Mouse (Mus musculus) right cerebral cortex, postnatal 4 days (tissue): ENCODE results near the gene Eif4a3.

Experiments
- DNase-seq: peaks from one replicate; pipeline ENCODE4 v3.0.0-alpha.2; 2022

Gene Eif4a3

DNA sequence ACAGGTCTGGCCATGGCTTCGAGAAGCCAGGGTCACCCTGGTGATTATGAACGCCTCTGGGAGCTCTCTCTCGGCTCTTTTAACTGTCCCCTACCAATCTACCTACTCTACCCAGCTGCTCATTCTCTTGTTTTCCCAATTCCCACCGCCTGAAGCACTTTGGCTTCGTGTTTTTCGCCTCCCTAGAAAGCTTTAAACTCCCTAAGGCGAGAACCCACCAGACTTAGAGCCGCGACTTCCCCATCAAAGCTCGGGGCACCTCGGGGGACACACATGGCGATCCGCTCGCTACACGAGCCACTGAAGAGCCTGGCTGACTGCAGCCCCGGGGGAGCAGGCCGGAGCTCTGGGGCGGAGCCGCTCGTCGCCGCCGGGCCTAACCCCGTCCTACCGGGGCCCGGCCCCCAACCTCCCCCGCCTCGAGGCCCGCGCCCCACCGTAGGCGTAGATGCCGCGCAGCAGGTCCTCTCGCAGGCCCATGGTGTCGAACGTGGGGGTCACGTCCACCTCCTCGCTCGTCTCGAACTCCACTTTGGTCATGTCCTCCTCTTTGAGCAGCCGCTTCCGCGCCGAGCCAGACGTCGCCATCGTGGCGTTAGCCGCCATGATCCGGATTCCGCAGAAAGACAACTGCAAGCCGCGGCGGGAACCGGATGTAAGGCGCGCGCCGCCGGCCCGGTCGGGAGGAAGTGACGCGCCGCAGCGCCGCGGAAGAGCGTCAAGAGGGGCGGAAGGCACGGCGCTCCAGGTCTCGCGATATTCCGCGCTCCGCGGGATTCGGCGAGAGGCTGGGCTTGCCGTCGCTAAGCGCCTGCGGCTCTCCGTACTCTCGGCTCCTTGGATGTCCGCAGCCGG lies at the start of gene Eif4a3:
Eif4a3 (minus strand) TSS at position 699 of the 855 bp plus-strand sequence.
- peak; percentile 96 for DNase-seq

DNA sequence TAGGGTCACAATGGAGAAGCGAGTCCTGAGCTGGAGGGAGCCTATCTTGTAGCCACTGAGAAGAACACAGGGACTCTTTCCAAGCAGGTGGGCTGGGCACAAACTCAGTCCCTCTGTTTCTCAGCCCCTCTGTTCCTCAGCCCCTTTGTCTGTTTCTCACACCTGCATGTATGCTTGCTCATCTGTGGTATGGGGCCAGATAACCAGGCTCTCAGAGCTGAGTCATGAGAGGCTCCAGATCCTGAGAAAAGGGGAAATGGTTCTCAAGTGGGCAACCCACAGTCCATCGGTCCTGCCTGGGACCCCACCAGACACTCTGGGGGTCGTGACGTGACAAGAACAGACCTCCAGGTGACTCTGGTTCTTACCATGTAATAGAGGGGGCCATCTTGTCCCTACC lies 47.2 kb upstream of the Eif4a3 start:
- no peak for DNase-seq

DNA sequence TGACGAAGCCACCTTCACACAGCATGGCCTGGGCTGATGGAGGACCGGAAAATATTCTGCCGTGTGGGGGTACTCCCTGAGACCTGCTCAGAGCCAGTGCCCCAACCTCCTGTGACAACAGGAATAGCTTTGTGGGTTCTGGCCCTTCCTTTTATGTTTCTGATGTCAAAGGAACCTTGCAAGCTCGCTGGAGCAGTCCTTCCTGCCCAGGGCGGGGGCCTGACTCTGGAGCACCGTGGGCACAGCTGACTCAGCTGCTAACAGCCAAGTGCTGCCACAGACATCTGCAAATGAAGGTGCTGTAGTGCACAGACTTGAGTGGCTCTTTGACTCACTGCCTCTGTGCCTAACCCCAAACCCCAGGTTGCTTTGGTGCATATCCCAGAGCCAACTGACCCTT lies 45.0 kb upstream of the Eif4a3 start:
- no peak for DNase-seq

DNA sequence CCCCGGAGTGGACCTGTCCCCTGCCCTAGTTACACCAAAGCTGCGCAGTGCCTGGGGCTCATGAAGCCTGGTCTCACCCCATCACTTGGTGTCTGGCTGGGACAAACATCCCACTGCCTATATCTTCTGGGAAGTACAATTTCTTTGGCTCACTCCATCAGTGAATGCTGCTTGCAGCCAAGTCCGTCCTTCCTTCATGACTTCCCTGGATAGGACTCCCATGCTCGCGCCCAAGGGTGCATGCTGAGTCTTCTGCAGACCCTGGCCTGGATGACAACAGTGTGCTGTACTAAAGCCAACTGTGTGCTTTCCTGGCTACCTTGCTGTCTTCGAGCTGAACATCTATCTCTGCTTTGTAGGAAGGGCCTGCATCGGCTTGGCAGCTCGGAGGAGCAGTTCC lies 44.3 kb upstream of the Eif4a3 start:
- no peak for DNase-seq

DNA sequence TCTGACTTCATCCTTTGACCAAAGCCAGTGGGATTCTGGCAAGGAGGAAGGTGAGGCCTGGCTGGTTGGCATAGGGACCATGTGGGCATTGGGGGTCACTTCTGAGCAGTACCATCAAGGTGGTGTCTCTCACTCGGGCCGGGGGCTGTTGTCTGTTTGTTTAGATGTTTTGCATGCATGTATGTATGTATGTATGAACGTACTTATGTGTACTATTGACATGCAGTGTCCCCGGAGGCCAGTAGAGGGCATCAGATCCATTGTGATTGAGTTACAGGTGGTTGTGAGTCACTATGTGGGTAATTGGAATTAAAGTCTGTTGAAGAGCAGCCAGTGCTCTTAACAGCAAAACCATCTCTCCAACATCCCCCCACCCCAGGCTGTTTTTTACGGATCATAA lies 39.7 kb upstream of the Eif4a3 start:
- peak; percentile 79 for DNase-seq

DNA sequence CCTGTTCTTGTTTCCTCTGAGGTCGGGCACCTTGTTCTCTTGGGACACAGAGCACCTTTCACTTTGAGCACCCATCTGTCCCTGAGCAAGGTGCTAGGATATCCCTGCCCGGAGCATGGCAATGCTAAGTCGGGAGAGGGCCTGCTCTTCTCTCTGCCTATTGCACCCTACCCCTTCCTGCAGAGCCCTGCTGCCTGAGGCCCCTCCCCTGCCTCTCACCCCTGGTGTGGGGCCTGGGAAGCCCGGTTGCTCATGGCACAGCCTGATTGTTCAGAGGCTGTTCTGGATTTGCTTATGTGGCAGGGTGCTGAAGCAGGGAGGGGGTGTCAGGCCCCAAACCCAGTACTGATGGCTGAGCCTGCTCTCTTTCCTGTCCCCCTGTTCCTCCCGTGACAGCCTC lies 39.3 kb upstream of the Eif4a3 start:
- DNase-seq, result no peak

DNA sequence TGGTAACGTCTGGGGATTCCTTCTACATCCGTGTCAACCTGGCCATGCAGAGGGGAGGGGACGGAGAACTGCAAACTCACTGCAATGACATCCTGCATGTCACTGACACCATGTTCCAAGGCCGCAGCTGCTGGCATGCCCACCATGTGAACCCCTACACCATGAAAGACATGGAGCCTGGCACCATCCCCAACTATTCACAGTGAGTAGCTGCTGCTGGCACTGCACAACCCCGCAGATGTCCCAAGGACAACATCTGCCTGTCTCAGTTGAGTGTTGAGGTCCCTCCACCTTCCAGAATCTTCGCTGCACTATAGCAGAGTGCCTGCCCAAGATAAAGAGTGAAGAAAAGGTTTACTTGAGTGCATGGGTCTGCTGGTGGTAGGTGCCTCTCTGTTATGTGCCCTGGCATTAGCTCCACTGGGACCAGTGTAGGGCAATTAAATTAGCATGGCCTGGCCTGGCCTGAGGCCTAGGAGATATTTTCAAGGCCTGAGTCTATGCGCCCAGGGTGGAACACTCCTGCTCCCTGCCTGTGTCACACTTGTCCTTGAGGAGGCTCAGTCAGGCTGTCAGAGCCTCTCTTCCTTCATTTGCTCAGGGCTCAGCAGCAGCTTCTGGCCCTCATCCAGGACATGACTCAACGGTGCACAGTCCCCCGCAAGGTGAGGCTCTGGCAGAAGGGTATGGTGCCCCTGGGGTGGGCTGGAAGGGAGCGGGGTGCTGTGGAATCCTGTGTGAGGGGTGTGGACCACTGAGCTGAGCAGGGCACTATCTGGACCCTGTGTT lies 38.6 kb upstream of the Eif4a3 start:
- DNase-seq, result no peak

DNA sequence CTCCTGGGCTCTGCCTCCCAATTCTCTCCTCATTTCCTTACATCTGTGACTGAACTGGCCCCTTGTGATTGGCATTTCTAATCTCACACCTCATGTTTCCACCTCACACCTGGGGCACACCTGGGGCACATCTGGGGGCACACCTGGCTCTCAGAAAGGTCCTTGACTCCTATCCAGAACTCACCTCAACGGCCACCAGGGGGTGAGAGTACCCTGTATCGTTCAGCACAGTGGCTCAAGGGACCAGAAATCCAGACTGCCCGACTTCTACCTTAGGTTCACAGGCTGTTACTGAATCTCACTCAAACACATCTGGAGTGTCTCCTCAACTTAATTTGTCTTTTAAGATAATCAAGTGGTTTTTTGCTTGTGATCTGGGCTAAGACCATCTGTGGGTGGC lies 32.1 kb upstream of the Eif4a3 start:
- DNase-seq, result no peak

DNA sequence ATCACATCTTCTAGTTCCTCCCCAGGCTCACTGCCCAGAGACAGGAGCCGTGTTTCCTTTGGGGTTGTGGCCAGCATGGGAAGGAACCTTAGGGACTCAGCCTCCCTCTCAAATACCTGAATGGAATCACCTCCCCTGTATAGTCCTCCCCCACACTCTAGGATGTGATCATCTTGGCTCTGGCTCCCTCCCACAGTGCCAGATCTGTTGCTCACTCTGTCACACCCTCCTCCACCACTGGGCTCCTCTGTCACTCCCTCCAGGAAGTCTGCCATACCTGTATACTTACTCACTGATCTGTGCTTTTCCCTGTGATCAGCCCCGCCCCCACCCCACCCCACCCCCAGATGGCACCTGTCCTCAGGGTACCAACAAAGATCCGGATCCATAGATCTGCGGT lies 30.7 kb upstream of the Eif4a3 start:
- DNase-seq, result no peak

DNA sequence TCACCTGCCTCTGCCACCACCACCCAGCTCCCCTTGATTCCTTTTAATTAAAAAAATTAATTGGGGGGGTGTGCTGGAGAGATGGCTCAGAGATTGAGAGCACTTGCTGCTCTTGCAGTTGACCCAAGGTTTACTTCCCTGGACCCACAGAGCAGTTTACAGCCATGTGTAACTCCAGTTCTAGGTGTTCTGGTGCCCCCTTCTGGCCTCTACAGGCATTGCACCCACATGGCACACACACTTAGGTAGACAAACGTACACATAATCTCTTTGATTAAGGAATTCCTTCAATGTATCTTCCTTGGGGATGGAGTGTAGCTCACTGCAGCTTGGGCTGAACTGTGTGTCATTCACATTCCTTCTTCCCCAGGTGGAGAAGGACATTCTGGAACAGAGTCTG lies 25.2 kb upstream of the Eif4a3 start:
- no peak for DNase-seq

DNA sequence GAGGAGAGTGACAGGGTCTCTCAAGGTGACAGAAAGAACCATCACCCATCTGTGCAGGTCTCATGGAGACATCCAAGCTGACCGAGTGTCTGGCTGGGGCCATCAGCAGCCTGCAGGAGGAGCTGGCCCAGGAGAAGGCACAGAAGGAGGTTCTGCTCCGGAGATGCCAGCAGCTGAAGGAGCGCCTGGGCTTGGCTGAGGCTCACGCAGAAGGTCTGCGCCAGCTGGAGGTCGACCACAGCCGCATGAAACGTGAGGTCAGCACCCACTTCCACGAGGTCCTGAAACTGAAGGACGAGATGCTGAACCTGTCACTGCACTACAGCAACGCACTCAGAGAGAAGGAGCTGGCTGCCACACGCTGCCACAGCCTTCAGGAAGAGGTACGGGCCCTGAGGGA lies 22.6 kb upstream of the Eif4a3 start:
- no peak for DNase-seq

DNA sequence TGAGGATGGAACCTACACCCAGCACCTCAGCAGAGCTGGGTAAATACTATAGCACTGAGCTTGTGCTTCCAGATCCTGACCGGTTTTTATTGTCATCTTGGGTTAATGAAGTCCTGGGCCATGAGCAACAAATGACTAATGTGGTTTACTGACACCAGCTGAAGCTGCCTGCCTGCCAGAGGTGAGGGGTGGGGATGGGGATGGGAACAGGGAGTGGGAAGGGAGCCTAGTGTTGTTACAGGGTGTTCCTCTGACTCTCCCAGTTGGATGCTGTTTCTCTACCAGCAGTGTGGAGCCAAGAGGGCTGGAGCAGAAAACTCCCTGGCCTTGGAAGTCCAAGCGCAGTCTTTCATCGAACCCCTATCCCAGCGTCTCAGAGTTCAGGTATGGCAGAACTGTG lies 16.8 kb upstream of the Eif4a3 start:
- DNase-seq, result no peak

DNA sequence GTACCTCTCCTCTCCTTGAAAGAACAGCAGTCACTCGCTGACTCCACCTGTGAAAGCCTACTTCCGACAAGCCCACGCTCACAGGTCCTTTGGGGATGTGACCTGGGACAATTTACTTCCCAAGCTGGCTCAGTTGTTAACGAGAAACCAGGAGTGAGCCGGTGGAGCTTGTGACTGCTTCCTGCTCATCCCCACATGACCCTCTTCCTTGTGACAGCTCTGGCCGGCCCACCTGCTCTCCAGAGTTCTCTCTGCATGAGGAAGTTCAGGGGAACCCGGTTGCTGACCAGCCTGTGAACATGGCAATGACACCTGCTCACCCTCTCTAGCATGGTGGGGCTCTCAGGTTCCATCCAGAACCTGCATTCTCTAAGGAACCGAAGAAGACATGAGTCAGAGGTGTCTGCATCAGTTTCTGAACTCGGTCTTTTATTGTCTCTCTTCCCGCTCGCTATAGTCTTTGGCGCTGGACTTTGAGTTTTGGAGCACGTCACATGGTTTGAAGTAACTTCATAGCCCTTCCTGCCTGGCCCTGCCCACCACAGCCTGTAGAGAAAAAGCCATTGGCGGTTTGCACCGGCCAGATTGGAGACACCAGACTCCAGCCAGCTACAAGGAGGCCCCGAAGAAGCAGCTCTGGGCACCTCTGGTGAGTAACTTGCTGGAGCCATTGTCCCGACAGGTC lies 14.5 kb upstream of the Eif4a3 start:
- DNase-seq, result no peak

DNA sequence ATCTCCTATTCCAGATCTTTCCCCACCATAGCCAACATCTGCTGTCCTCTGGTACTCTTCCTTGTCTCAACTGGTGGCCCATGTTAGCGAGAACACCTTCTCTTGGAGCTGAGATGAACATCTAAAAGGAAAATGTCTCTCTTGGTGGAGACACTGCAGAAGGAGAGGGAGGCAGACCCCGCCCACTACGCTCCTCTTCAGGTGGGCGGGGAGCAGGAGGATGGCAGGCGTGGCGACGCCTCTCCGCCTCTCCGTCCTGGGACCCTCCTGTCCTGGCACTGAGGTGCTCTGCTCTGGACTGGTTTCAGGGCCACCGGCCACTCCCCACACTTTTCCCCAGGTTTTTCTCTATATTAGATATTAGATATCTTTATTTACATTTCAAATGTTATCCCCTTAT lies 10.7 kb upstream of the Eif4a3 start:
- DNase-seq, result no peak

DNA sequence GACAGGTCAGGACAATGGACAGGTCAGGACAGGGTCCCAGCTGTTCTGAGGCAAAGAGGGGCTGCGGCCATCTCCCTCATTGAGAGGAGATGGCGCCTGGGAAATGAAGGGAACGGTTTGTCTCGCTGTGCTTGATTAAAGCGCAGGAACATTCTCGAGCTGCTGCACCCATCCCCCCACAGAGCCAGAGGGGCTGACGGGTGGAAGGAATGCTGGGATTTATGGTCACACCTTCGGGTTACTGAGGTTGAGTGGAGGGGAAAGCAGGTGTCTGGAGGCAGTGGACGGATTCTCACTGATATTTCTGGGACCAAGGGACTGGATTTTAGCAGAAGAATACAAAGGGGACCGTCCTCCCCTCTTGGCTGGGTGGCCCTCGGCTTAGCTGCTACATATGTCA lies 8.0 kb upstream of the Eif4a3 start:
- DNase-seq, result no peak

DNA sequence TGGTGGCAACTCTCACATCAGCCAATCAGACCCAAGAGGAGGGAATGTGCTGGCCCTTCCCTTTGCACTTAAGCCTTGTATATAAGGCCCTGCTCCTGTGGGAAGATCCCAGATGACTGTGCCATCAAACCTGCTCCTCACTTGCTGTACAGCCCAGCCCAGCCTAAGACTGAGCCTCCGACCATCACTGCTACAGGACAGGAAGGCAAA lies 7.7 kb upstream of the Eif4a3 start, which contains the start of gene Card14:
Card14 (plus strand) TSS at position 111 of the 210 bp plus-strand sequence.
- no peak for DNase-seq

DNA sequence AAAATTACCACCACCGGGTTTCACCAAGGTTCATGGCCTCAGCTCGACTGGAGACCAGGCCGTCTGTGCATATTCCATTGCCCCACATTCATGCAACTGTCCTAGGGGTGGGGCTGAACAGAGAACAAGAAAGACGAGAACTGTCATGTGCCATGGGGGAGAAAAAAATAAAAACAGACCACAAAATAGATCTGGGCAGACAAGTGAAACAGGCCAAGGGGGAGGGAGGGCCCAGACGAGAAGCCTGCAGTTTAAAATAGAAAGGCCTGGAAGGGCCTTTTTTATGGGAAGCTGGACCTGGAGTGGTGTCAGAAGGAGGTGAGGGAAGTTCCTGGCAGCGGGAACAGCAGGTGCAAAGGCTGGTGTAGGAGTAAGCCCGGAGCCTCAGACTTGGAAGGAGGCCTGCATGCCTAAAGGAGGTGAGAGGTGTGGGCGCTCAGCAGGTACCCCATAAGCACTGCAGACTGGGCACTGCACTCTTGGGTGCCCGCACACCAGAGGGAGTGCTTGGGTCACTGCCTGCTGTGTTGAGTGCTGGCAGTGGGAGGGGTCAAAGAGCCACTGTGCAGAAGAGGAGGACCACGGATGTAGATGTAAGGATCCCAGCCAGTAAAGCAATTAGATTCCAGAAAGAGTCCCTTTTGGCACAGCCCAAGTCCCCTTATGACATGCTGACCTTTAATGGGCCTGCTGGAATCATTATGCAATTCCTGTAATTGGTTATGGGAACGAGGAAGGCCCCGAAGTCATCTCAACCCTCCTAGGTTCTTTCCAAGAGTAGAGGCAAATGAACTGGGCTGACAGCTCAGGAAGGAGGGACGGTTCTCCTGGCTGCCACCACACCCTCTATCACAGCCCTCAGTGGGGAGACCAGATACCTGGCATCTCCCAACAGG lies 7.1 kb upstream of the Eif4a3 start:
- no peak for DNase-seq

DNA sequence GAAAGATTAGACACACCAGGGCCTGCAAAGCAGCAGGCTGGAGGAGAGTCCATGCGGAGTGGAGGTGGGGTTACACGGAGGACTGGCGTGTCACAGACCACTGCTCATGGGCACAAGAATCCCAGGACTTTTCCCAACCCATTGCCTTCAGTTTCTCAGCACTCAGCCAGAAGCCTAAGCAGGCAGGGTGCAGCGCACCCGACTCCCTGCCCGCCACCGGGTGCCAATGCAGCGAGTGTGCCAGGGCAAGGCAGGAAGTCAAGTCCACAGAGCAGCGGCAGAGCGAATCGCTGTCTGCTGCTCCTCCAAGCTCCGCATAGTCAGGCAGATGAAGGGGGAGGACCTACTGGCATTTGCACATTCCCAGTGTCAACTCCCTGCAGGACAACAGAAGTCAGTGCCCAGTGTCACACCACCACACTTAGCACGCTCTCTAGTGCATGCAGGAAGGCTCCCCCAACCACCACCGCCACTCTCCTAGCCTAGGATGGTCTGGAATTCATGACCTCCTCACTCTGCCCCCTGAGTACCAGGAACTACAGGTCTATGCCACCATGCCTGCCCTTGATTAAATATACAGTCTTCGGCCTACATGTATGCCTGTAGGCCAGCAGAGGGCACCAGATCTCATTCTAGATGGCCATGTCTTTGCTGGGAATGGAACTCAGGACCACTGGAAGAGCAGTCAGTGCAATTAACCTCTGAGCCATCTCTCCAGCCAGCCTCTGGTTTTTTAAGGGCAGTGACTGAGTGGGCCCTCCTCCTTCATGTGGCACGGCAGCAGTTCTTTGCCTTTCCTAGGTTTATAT lies 5.2 kb upstream of the Eif4a3 start:
- DNase-seq, result peak; percentile 55

DNA sequence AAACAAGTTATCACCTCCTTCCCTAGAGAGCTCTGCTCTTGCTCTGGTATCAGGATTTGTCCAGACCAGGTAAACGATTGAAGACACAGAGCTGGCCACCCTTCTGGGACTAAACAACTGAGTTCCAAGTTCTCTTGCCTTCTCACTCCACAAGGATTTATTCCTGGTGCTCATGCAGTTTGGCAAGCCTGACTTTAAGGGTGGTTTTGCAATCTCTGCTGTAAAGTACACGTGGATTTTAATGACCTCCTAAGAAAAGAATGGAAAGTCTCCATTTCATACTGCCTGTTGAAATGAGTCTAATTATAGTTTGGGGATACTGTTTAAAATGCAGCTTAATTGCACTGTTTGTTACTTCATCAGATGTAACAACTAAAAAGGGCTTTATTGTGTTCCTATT lies 1.1 kb upstream of the Eif4a3 start:
- no peak for DNase-seq

DNA sequence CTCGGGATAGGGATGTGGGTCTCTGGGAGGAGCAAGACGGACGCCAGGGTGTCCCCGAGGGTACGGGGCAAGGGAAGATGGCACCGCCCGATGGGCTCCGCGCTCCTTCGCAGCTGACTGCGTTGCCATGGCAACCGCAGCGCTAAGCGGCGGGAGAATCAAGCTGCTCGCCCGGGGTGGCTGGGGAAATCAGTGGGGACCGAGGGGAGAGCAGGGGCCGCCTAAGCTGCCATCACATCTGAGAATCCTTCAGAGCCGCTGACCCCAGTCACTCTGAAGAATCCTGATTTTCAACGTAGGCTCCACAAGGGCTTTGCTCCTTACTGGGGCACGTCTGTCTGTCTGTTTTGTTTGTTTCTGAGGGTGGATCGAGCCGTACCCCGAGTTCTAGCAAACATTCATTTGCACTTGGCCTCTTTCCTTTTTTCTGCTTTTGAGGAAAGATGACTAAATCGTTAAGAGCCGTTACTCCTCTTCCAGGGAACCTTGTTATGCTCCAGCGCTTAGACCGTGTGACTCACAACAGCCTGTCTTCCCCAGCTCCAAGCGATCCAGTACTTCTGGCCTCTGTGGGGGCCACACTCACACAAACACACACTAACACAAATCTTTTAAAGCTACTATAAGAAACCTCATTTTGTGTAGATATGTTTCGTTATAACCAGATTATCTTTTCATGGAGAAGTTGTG lies 502 bp upstream of the Eif4a3 start:
- DNase-seq, result no peak

DNA sequence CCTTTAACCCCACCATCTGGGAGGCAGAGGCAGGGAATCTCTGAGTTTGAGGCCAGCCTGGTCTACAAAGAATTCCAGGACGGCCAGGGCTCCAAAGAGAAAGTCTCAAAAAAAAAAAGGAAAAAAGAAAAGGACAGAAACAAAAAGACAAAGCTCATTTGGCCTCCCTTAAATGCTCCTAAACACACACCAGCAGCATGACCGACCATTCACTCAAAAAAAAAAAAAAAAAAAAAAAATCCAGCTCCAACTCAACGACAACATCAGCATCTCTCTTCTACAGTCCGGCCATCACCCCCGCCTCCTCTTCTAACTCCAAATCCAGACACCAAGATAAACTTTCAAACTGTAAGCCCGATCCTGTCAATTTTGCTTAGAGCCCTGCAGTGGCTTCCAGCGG lies 972 bp downstream of the Eif4a3 start:
- no peak for DNase-seq

DNA sequence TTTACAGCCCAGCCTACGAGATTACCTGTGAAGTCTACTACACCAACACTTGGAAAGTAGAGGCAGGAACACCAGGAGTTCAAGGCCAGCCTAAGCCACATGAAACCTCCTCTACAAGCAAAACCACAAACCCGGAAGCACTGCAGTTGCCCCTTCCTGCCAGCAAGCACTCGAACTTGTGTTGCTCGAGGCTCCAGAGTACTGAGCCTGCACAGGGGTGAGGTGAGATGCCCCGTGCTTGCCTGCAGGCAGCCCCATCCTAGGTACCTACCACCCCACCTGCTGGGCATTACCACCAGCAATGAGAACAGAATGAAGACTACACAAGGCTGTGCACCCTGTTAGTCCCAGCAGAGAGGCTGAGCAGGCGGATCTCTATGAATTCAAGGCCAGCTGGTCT lies 1.9 kb downstream of the Eif4a3 start:
- DNase-seq, result no peak
